Comparison of ENCODE assay signal across 20 mouse cellular contexts in genomic region chr7:68594017-68594386, GRCm38 (mm10).
A peak's percentile ranks its signal among the peaks of the same experiment; 100 is the strongest.
DNase-seq lines count a peak whose midpoint lies in the region; ATAC-seq lines count a peak whose summit lies in the region.
"Had no signal": no experiment of that assay in that cellular context is flagged by ENCODE, and none has a peak within 500 bp of the region (broad histone marks: within the 10 kb centered on the region; RNA-seq: fewer than 3 reads in every experiment).

No protein-coding gene starts in this region.

- H3K27me3 ChIP-seq in hindbrain, embryonic 13.5 days: no peaks in the 10 kb centered on the region
- H3K27me3 ChIP-seq in hindbrain, embryonic 10.5 days (ENCODE audit: insufficient read depth, poor library complexity, severe bottlenecking): no peaks in the 10 kb centered on the region
- H3K27me3 ChIP-seq: CH12.LX; heart, embryonic 13.5 days; limb, embryonic 12.5 days; liver, embryonic 13.5 days had no signal

- H3K36me3 ChIP-seq in hindbrain, embryonic 13.5 days: no peaks in the 10 kb centered on the region
- no peaks in the 10 kb centered on the region for H3K36me3 ChIP-seq in hindbrain, embryonic 10.5 days
- H3K36me3 ChIP-seq: heart, embryonic 13.5 days; limb, embryonic 12.5 days; liver, embryonic 13.5 days had no signal

- no peaks in the 10 kb centered on the region for H3K9me3 ChIP-seq in hindbrain, embryonic 13.5 days
- no peaks in the 10 kb centered on the region for H3K9me3 ChIP-seq in hindbrain, embryonic 10.5 days
- H3K9me3 ChIP-seq: heart, embryonic 13.5 days; limb, embryonic 12.5 days; liver, embryonic 13.5 days had no signal

- H3K4me3 ChIP-seq in hindbrain, embryonic 13.5 days: no peak overlapping the region
- no peak overlapping the region for H3K4me3 ChIP-seq in hindbrain, embryonic 10.5 days
- H3K4me3 ChIP-seq: heart, embryonic 13.5 days; limb, embryonic 12.5 days; liver, embryonic 13.5 days had no signal

- ATAC-seq in hindbrain, embryonic 13.5 days (ENCODE audit: low FRiP score): no peak
- ATAC-seq in granulocyte monocyte progenitor cell, adult 5-6 weeks (replicated peaks; ENCODE audit: poor library complexity, severe bottlenecking): peak; percentile 68
- peak; percentile 78 for ATAC-seq in megakaryocyte progenitor cell, adult 5-6 weeks (replicated peaks; ENCODE audit: poor library complexity)
- no peak for ATAC-seq in inflammation-experienced regulatory T-cells, adult 6 months
- ATAC-seq: intestine, embryonic 16.5 days had no signal

- no peak overlapping the region for H3K27ac ChIP-seq in hindbrain, embryonic 13.5 days
- H3K27ac ChIP-seq in hindbrain, embryonic 10.5 days: no peak overlapping the region
- H3K27ac ChIP-seq: heart, embryonic 13.5 days; limb, embryonic 12.5 days; liver, embryonic 13.5 days; macrophage had no signal

- no peak for DNase-seq in hindbrain, embryonic 10.5 days (ENCODE audit: low spot score)
- DNase-seq in layer of hippocampus, adult 9-11 months: peak; percentile 23
- DNase-seq in layer of hippocampus, adult 11-12 months (ENCODE audit: low spot score): no peak
- DNase-seq in adrenal gland, adult 18-20 months (ENCODE audit: low spot score in 2 of 2): no peak
- DNase-seq: adrenal gland, postnatal 36 days; cerebellum, adult 11-12 months; cerebellum, postnatal 14 days; gastrocnemius, postnatal 36 days; liver, embryonic 13.5 days; right cerebral cortex, postnatal 14 days; thymus, postnatal 36 days had no signal

- H3K9ac ChIP-seq in hindbrain, embryonic 13.5 days: no peak overlapping the region
- H3K9ac ChIP-seq: heart, embryonic 13.5 days; limb, embryonic 12.5 days; liver, embryonic 13.5 days had no signal

- WGBS in hindbrain, embryonic 13.5 days: 74% methylated on average over 4 of the region's 4 CpGs
- 88% methylated on average over 4 of the region's 4 CpGs for WGBS in hindbrain, embryonic 10.5 days

- peaks cover 14% of the 10 kb centered on the region for H3K4me1 ChIP-seq in hindbrain, embryonic 13.5 days (replicated peaks)
- H3K4me1 ChIP-seq in hindbrain, embryonic 10.5 days (replicated peaks): peaks cover 13% of the 10 kb centered on the region
- H3K4me1 ChIP-seq: heart, embryonic 13.5 days; limb, embryonic 12.5 days; liver, embryonic 13.5 days had no signal

- peak overlapping the region; percentile 26 for H3K4me2 ChIP-seq in hindbrain, embryonic 13.5 days
- H3K4me2 ChIP-seq: heart, embryonic 13.5 days; limb, embryonic 12.5 days; liver, embryonic 13.5 days had no signal

Comparison
In these comparisons a context has a peak if more than half of its experiments do, and no peak if none do; other contexts are left out.
1. ATAC-seq: peak in granulocyte monocyte progenitor cell, adult 5-6 weeks (single experiment) and megakaryocyte progenitor cell, adult 5-6 weeks (single experiment); none in hindbrain, embryonic 13.5 days (single experiment) and inflammation-experienced regulatory T-cells, adult 6 months (single experiment).